Mouse (Mus musculus): ENCODE measurements at regions not wholly inside any gene's neighbourhood (a gene's known extent, or its start where the extent isn't known, plus 50 kb on each side); places are given as distances from the start of the nearest gene placed in this dataset.

DNA sequence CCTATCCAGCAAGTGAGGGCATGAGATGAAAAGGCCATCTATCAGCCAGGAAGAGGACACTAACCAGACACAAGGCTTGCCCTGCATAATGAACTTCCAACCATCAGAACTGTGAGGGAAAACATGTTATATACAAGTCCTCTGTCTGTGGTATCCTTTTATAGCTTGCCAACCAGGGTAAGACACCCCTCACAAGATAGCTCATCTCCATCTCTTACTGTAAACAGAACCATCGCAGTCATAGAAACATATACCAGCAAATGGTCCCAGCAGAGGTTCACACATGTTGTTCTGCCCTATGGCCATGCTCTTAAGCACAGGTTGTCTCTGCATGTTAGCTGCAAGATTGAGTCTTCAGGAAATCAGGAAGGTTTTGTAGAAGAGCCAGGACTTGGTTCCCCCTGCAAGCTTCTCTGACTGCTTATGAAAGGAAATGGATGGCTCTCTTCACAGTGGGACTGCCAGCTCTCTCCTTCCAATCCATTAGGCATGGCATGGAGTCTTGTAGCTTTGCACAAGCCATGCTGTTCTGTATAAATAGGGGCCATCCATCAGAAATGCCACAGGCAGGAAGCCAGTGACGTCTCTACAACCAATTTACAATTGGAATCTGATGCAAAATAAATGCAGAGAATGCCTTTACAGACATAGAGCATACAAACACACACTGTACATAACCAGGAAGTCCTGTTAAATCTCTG lies 1514.0 kb upstream of the Lrrc6 start:
- Histone ChIP-seq H3K27me3 (ENCODE audit: poor library complexity, severe bottlenecking) (no peaks in the 10 kb centered on the region), H3K36me3 (replicated peaks) (no peaks in the 10 kb centered on the region), H3K4me3 (no peak overlapping the region), H3K4me1 (no peaks in the 10 kb centered on the region), H3K9me3 (no peaks in the 10 kb centered on the region), H3K27ac (no peak overlapping the region)
- DNase-seq (ENCODE audit: extremely low spot score, low spot score), result no peak
- 76% methylated on average over 2 of the region's 2 CpGs for WGBS

DNA sequence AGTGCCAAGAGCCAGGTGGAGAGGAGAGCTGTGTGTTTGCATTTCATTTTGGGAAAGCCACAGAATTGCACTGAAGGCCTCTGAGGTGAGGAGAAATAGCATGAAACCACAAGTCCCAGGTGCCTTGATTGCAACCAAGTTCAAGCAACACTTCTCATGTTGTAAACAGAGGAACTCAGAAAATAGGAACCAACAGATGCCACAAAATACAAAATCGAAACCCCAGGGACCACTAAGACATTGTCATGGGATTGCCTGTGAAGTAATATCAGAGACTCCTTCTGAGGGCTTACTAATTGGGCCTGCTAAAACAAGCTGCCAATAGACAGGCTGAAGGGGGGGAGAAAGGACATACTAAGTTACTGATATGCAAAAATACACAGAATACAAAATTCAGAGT lies 1510.5 kb upstream of the Lrrc6 start:
- no peak overlapping the region for H3K27ac ChIP-seq
- no peaks in the 10 kb centered on the region for H3K36me3 ChIP-seq (replicated peaks)
- no peak overlapping the region for H3K4me3 ChIP-seq
- H3K4me1 ChIP-seq, result no peaks in the 10 kb centered on the region
- no peak for DNase-seq (ENCODE audit: extremely low spot score, low spot score)
- H3K27me3 ChIP-seq (ENCODE audit: poor library complexity, severe bottlenecking), result no peaks in the 10 kb centered on the region
- no peaks in the 10 kb centered on the region for H3K9me3 ChIP-seq
- 82% methylated on average over 1 of the region's 1 CpGs for WGBS

DNA sequence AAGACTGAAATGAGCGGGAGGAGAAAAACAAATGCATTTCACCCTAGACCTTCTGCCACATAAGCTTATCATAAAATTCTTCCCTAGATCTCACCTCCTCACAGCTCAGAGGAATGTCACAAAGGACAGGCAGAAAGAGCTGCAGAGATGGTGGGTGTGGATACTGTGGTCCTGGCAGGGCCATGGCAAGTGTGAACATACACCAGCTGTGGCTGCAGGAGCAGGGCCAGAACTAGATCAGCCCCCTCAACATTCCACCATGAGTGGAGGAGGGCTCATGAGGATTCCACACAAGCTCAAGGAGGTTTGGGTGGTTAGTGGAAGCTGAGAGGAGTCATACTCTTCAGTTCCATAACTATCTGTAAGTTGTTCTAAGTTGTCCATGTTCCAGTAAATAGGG lies 1509.5 kb upstream of the Lrrc6 start:
- no peak for DNase-seq (ENCODE audit: extremely low spot score, low spot score)
- H3K4me3 ChIP-seq, result no peak overlapping the region
- no peak overlapping the region for H3K27ac ChIP-seq
- no peaks in the 10 kb centered on the region for H3K27me3 ChIP-seq (ENCODE audit: poor library complexity, severe bottlenecking)
- H3K9me3 ChIP-seq, result no peaks in the 10 kb centered on the region
- no peaks in the 10 kb centered on the region for H3K4me1 ChIP-seq
- no peaks in the 10 kb centered on the region for H3K36me3 ChIP-seq (replicated peaks)
- WGBS, result 88% methylated on average over 1 of the region's 1 CpGs

GRCm38 (mm10) chr15:68004798-68005197 lies 1504.1 kb upstream of the Lrrc6 start:
- Histone ChIP-seq H3K27me3 (ENCODE audit: poor library complexity, severe bottlenecking) (no peaks in the 10 kb centered on the region), H3K4me1 (no peaks in the 10 kb centered on the region), H3K4me3 (no peak overlapping the region), H3K9me3 (no peaks in the 10 kb centered on the region), H3K36me3 (replicated peaks) (no peaks in the 10 kb centered on the region), H3K27ac (no peak overlapping the region)
- no peak for DNase-seq (ENCODE audit: extremely low spot score, low spot score)
- WGBS, result 82% methylated on average over 5 of the region's 5 CpGs

DNA sequence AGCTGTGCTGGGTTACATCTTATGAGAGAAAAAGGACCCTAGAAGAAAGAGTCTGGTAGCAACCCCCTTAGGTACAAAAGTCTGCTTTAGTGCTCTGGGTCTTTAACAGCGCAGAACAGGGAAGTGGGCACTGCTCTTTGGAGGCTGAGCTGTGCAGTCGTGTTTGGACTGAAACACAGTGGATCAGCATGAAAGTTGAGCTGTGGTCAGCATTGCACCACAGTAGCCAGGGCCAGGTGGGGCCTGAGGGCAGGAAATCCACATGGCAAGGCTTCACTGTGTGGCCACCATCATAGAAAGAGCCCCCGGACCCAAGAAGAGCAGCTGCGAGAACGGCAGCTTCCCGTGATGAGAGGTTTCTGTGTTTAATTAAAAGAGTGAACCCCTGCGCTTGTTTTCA lies 1495.8 kb upstream of the Lrrc6 start:
- H3K27me3 ChIP-seq (ENCODE audit: poor library complexity, severe bottlenecking), result no peaks in the 10 kb centered on the region
- 72% methylated on average over 7 of the region's 7 CpGs for WGBS
- no peak for DNase-seq (ENCODE audit: extremely low spot score, low spot score)

GRCm38 (mm10) chr15:67989428-67990272 lies 1488.9 kb upstream of the Lrrc6 start:
- no peak for DNase-seq (ENCODE audit: extremely low spot score, low spot score)
- no peaks in the 10 kb centered on the region for H3K36me3 ChIP-seq (replicated peaks)
- H3K27me3 ChIP-seq (ENCODE audit: poor library complexity, severe bottlenecking), result no peaks in the 10 kb centered on the region
- no peak overlapping the region for H3K27ac ChIP-seq
- H3K9me3 ChIP-seq, result no peaks in the 10 kb centered on the region
- no peak overlapping the region for H3K4me3 ChIP-seq
- 80% methylated on average over 5 of the region's 5 CpGs for WGBS
- no peaks in the 10 kb centered on the region for H3K4me1 ChIP-seq

More for the DNA sequence above, 1495.8 kb upstream of the Lrrc6 start:
- no peak overlapping the region for H3K4me3 ChIP-seq
- H3K9me3 ChIP-seq, result no peaks in the 10 kb centered on the region
- H3K4me1 ChIP-seq, result peaks cover 8% of the 10 kb centered on the region; the same call in 1 of the 2 replicates
- H3K36me3 ChIP-seq (replicated peaks), result no peaks in the 10 kb centered on the region
- no peak overlapping the region for H3K27ac ChIP-seq

GRCm38 (mm10) chr15:67987941-67988340 lies 1487.2 kb upstream of the Lrrc6 start:
- no peaks in the 10 kb centered on the region for H3K27me3 ChIP-seq (ENCODE audit: poor library complexity, severe bottlenecking)
- no peak for DNase-seq (ENCODE audit: extremely low spot score, low spot score)
- no peak overlapping the region for H3K27ac ChIP-seq
- no peaks in the 10 kb centered on the region for H3K9me3 ChIP-seq
- H3K4me1 ChIP-seq, result no peaks in the 10 kb centered on the region
- H3K4me3 ChIP-seq, result no peak overlapping the region
- 92% methylated on average over 4 of the region's 4 CpGs for WGBS
- H3K36me3 ChIP-seq (replicated peaks), result no peaks in the 10 kb centered on the region

- no peaks in the 10 kb centered on the region for H3K9me3 ChIP-seq
- no peaks in the 10 kb centered on the region for H3K27me3 ChIP-seq (ENCODE audit: poor library complexity, severe bottlenecking)
- H3K4me1 ChIP-seq, result no peaks in the 10 kb centered on the region
- no peak for DNase-seq (ENCODE audit: extremely low spot score, low spot score)
- WGBS, result 14% methylated on average over 1 of the region's 1 CpGs
- H3K4me3 ChIP-seq, result no peak overlapping the region
- no peaks in the 10 kb centered on the region for H3K36me3 ChIP-seq (replicated peaks)
- no peak overlapping the region for H3K27ac ChIP-seq
Observed at GRCm38 (mm10) chr15:67983253-67983652, 1482.5 kb upstream of the Lrrc6 start.

DNA sequence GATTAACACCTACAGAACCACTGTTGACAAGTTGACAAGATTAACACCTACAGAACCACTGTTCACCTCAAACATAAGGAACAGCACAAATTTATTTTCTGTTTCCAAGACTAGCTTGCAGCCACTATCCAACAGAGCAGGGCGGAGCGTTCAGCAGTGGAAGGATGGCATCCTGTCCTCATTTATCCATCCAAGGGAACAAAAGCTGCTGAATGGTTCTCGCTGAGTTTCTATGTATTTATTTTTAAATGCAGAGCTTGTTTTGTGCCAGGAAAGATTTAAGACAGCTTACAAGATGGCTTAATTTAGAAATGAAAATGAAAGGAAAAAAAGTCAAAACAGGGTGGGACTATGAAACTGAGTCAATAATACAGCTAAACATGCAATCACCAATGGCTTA lies 1481.2 kb upstream of the Lrrc6 start:
- DNase-seq (ENCODE audit: extremely low spot score, low spot score), result no peak
- Histone ChIP-seq H3K9me3 (no peaks in the 10 kb centered on the region), H3K4me1 (no peaks in the 10 kb centered on the region), H3K27ac (no peak overlapping the region), H3K4me3 (no peak overlapping the region), H3K36me3 (replicated peaks) (no peaks in the 10 kb centered on the region), H3K27me3 (ENCODE audit: poor library complexity, severe bottlenecking) (no peaks in the 10 kb centered on the region)
- 95% methylated on average over 3 of the region's 3 CpGs for WGBS

DNA sequence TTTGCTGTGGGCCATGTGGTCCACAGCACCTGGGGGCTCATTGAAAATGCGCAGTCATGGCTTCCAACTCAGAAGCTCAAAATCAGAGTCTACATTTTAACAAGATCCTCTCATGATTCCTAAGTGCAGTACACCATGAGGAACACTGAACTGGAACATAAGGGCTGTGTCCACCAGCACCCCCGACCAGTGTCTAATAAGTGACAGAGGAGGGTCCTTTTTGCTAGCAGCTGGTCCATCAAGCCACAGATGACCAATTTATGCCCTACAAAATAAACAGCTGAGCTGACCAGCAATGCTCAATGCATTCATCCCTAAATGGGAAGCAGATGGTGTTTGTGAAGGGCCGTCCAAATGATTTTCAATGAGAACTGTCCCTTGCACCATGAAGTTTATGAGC lies 1478.7 kb upstream of the Lrrc6 start:
- Histone ChIP-seq H3K4me3 (no peak overlapping the region), H3K36me3 (replicated peaks) (no peaks in the 10 kb centered on the region), H3K27ac (no peak overlapping the region), H3K27me3 (ENCODE audit: poor library complexity, severe bottlenecking) (no peaks in the 10 kb centered on the region), H3K9me3 (no peaks in the 10 kb centered on the region), H3K4me1 (no peaks in the 10 kb centered on the region)
- no peak for DNase-seq (ENCODE audit: extremely low spot score, low spot score)
- WGBS, result 81% methylated on average over 3 of the region's 3 CpGs

GRCm38 (mm10) chr15:67977210-67977609 lies 1476.5 kb upstream of the Lrrc6 start:
- Histone ChIP-seq H3K4me3 (no peak overlapping the region), H3K9me3 (no peaks in the 10 kb centered on the region), H3K4me1 (no peaks in the 10 kb centered on the region), H3K27me3 (ENCODE audit: poor library complexity, severe bottlenecking) (no peaks in the 10 kb centered on the region), H3K36me3 (replicated peaks) (no peaks in the 10 kb centered on the region), H3K27ac (no peak overlapping the region)
- WGBS, result 86% methylated on average over 2 of the region's 2 CpGs
- no peak for DNase-seq (ENCODE audit: extremely low spot score, low spot score)

DNA sequence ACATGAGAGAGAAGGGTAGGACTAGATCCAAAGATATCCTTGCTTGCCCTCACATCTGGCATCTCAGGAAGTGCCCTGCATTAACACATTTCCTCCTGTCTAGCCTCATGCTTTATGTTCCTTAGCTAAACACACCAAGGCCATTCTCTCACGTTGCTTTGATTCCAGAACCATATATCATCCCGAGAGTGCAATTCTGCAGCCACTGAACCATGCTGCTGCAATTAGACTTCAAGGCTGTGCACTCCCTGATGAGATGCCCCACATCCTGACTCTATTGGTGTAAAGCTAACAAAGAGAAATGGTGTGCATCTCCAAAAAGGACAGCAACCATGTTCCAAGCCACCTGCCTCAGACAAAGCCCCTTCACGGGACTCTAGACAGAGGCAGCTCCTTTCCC lies 1471.3 kb upstream of the Lrrc6 start:
- H3K36me3 ChIP-seq (replicated peaks), result no peaks in the 10 kb centered on the region
- no peaks in the 10 kb centered on the region for H3K4me1 ChIP-seq
- no peaks in the 10 kb centered on the region for H3K27me3 ChIP-seq (ENCODE audit: poor library complexity, severe bottlenecking)
- H3K9me3 ChIP-seq, result no peaks in the 10 kb centered on the region
- 80% methylated on average over 3 of the region's 3 CpGs for whole genome bisulfite sequencing
- no peak for DNase-seq (ENCODE audit: extremely low spot score, low spot score)
- H3K4me3 ChIP-seq, result no peak overlapping the region
- no peak overlapping the region for H3K27ac ChIP-seq

DNA sequence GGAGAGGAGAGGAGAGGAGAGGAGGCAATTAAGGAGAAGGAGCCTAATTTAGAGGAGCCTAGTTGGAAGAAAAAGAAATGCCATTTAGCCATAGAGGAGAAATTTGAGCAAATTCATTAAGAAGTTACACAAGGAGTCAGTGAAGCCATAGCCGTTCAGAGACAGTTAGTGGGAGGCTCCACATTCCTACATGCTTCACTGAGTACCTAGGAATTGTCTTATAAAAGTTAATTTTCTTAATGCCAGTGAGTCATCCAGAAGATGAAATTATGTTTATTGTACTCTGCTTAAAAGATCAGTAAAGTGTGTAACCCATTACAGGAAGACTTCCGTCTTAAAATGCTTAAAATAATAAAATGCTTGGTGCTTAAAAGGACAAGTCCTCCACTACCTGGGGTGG lies 1453.5 kb upstream of the Lrrc6 start:
- no peaks in the 10 kb centered on the region for H3K9me3 ChIP-seq
- no peaks in the 10 kb centered on the region for H3K27me3 ChIP-seq (ENCODE audit: poor library complexity, severe bottlenecking)
- H3K4me1 ChIP-seq, result no peaks in the 10 kb centered on the region
- 71% methylated on average over 2 of the region's 2 CpGs for WGBS
- no peak overlapping the region for H3K4me3 ChIP-seq
- no peak overlapping the region for H3K27ac ChIP-seq
- no peaks in the 10 kb centered on the region for H3K36me3 ChIP-seq (replicated peaks)
- no peak for DNase-seq (ENCODE audit: extremely low spot score, low spot score)

All from forebrain, embryonic 10.5 days (tissue).